Mouse (Mus musculus) kidney, postnatal 0 days (tissue): ENCODE measurements around the gene Sik3. TPM values are rescaled to one million over a fixed set of nuclear protein-coding genes. Genes with fewer than 3 reads are reported as not detected.
A peak's percentile ranks its signal among the peaks of the same experiment; 100 is the strongest.

ENCODE experiments used
- ATAC-seq: fragments of 200-750 bp; cut with Nextera tagmentation; replicated peaks from 2 replicates; pipeline ENCODE4 v1.8.0; 2017; ENCODE audit warnings: low read depth, moderate number of reproducible peaks, moderate TSS enrichment, moderate library complexity; ENCODE audit not compliant: low FRiP score
- DNase-seq: peaks from one replicate; pipeline ENCODE4 v3.0.0-alpha.2; 2016; ENCODE audit warnings: low spot score
- H3K27ac ChIP-seq: fragments of 300-500 bp; sonication (generic); 2 replicates; pipeline ENCODE4 v1.5.1; 2014; ENCODE audit warnings: mild to moderate bottlenecking
- H3K27me3 ChIP-seq: fragments of 300-500 bp; sonication (generic); 2 replicates; pipeline ENCODE4 v1.6.1; 2014; ENCODE audit warnings: low read length, mixed read lengths; ENCODE audit not compliant: insufficient read depth
- H3K36me3 ChIP-seq: fragments of 300-500 bp; sonication (generic); 2 replicates; pipeline ENCODE4 v1.6.1; 2014; ENCODE audit warnings: low read length, mixed read lengths; ENCODE audit not compliant: insufficient read depth
- H3K4me1 ChIP-seq: fragments of 300-500 bp; sonication (generic); replicated peaks from 2 replicates; pipeline ENCODE4 v1.6.1; 2014; ENCODE audit warnings: antibody characterized with exemption, low read length, mixed read lengths; ENCODE audit not compliant: insufficient read depth
- H3K4me2 ChIP-seq: fragments of 300-500 bp; sonication (generic); 2 replicates; pipeline ENCODE4 v1.6.1; 2014; ENCODE audit warnings: mild to moderate bottlenecking, low read length, moderate library complexity, mixed read lengths
- H3K4me3 ChIP-seq: fragments of 300-500 bp; sonication (generic); replicated peaks from 2 replicates; pipeline ENCODE4 v1.5.1; 2014; ENCODE audit warnings: low read depth, low read length
- H3K9ac ChIP-seq: fragments of 300-500 bp; sonication (generic); 2 replicates; pipeline ENCODE4 v1.6.1; 2014; ENCODE audit warnings: low read depth, low read length
- H3K9me3 ChIP-seq: fragments of 300-500 bp; sonication (generic); replicated peaks from 2 replicates; pipeline ENCODE4 v1.6.1; 2016; ENCODE audit warnings: low read length, inconsistent platforms, mixed read lengths
- CTCF ChIP-seq: IDR thresholded peaks from 2 replicates; pipeline ENCODE4 v1.5.1; 2016; ENCODE audit warnings: antibody characterized with exemption, low read depth, mild to moderate bottlenecking, moderate library complexity
- WGBS: fragments of 180-500 bp; shearing (Covaris S2); extraction: QIAGEN DNeasy Blood & Tissue Kit; methylation state at CpG from one replicate; pipeline ENCODE4 v1.1.7; 2014; 5-methylcytosine and 5-hydroxymethylcytosine counted together
- polyA plus RNA-seq: library from polyadenylated mRNA; unstranded; fragments of >200 nt; fragmentation: Nextera tagmentation; extraction: Ambion mirVana; gene quantifications from 2 replicates; pipeline ENCODE4 v1.2.1, GENCODE M21; 2015

The Sik3 gene
- polyA plus RNA-seq, 1 experiment from 2014 or later: 12.5 TPM

DNA sequence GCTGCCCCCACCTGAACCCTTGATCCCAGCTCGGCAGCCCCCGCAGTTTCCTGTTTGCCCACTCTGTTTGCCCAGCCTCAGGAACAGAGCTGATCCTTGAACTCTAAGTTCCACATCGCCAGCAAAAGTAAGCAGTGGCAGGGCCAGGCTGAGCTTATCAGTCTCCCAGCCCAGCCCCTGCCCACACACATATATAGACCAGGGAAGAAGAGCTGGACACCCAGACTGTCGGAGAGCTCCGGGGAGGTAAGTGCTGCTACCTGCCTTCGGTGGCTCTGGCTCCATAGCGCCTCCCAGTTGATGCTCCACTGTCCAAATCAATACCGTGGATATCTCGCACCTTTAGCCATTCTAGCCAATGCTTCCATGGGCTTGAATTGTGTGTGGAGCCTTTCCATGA lies 215.9 kb downstream of the Sik3 start, which contains the start of gene Apoa1:
Apoa1 (plus strand) TSS at position 90 of the 400 bp plus-strand sequence.
- Histone ChIP-seq H3K27ac (no peak within 1 kb of the TSS), H3K9me3 (no peaks in the 10 kb centered on the region), H3K4me3 (no peak within 1 kb of the TSS), H3K4me2 (no peak within 1 kb of the TSS), H3K9ac (no peak within 1 kb of the TSS), H3K36me3 (no peaks in the 10 kb centered on the region), H3K27me3 (no peaks in the 10 kb centered on the region), H3K4me1 (peaks cover 6% of the 10 kb centered on the region; the same call in 1 of the 2 replicates)
- ATAC-seq (no peak), DNase-seq (no peak)
- no peak for TF ChIP-seq CTCF
- 60% methylated on average over 9 of the region's 9 CpGs for WGBS

DNA sequence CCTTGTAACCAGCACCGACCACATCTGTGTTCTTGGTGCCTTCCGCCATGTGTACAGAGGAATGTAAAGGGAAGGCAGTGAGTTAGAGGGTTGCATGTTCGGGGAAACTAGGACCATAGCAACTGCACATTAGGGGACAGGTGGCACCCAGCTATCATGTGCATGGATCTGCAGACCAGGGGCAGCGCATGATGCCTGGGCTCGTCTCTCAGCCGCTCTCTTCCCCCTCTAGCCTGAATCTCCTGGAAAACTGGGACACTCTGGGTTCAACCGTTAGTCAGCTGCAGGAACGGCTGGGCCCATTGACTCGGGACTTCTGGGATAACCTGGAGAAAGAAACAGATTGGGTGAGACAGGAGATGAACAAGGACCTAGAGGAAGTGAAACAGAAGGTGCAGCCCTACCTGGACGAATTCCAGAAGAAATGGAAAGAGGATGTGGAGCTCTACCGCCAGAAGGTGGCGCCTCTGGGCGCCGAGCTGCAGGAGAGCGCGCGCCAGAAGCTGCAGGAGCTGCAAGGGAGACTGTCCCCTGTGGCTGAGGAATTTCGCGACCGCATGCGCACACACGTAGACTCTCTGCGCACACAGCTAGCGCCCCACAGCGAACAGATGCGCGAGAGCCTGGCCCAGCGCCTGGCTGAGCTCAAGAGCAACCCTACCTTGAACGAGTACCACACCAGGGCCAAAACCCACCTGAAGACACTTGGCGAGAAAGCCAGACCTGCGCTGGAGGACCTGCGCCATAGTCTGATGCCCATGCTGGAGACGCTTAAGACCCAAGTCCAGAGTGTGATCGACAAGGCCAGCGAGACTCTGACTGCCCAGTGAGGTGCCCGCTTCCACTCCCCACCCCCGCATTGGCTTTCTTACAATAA lies 217.2 kb downstream of the Sik3 start:
- no peaks in the 10 kb centered on the region for H3K36me3 ChIP-seq
- WGBS: 15% methylated on average over 37 of the region's 37 CpGs
- no peak overlapping the region for H3K27ac ChIP-seq
- ATAC-seq (peak; percentile 88), DNase-seq (peak; percentile 95)
- no peaks in the 10 kb centered on the region for H3K27me3 ChIP-seq
- no peaks in the 10 kb centered on the region for H3K9me3 ChIP-seq
- peak overlapping the region; percentile 47 for H3K9ac ChIP-seq
- peak overlapping the region; percentile 26 for H3K4me3 ChIP-seq
- peaks cover 6% of the 10 kb centered on the region; the same call in 1 of the 2 replicates for H3K4me1 ChIP-seq
- TF ChIP-seq CTCF: peak; percentile 90
- peak overlapping the region; percentile 64 for H3K4me2 ChIP-seq

DNA sequence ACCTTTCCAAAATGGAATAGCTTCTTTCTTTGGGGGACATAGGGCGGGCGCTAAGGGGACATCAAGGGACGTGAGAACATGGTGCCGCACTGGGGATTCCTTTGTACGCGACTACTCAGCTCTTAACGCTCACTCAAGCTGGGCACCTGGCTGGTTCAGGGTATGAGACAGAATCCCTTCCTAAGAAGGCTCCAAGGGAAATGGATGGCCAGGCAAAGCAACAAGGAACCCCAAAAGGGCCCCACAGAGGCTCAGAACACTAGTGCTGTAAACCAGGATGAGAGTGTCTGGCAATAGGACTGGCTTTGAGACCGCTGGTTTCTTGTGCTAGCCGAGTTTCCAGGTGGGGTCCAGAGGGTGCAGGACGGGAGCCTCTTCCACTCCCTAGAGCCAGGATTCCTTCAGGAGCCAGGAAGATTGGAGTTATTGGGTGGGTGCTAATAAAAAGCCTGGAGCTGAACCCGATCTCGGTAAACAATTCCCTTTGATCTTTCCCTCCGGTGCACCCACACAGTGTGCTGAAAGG lies 217.9 kb downstream of the Sik3 start:
- 8% methylated on average over 13 of the region's 13 CpGs for WGBS
- H3K36me3 ChIP-seq: no peaks in the 10 kb centered on the region
- peaks cover 6% of the 10 kb centered on the region; the same call in 1 of the 2 replicates for H3K4me1 ChIP-seq
- DNase-seq (no peak), ATAC-seq (no peak)
- TF ChIP-seq CTCF: no peak
- no peaks in the 10 kb centered on the region for H3K9me3 ChIP-seq
- H3K4me3 ChIP-seq: peak overlapping the region; percentile 26
- peak overlapping the region; percentile 47; the same call in 1 of the 2 replicates for H3K9ac ChIP-seq
- H3K27me3 ChIP-seq: no peaks in the 10 kb centered on the region
- peak overlapping the region; percentile 64 for H3K4me2 ChIP-seq
- no peak overlapping the region for H3K27ac ChIP-seq

DNA sequence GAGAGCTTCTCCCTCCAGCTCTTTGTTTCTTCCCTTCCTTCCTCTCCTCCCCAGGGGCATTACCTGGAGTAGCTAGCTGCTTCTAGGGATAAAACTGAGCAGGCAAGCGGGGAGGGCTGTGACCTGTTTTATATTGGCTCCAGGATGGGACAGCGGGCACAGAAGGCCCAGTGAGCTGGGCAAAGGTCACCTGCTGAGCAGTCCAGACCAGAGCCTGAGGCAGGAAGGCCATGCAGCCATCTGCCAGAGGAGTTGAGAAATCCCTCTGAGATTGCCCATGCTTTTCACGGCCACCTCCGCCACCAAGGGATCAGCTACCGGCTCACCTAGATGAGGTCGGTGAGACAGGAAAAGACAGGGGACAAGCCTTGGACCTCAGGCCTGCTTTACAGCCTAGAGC lies 222.6 kb downstream of the Sik3 start:
- Histone ChIP-seq H3K27me3 (no peaks in the 10 kb centered on the region), H3K4me1 (peaks cover 6% of the 10 kb centered on the region; the same call in 1 of the 2 replicates), H3K27ac (no peak overlapping the region), H3K9me3 (no peaks in the 10 kb centered on the region), H3K9ac (no peak overlapping the region), H3K36me3 (no peaks in the 10 kb centered on the region), H3K4me2 (no peak overlapping the region), H3K4me3 (no peak overlapping the region)
- 68% methylated on average over 6 of the region's 6 CpGs for WGBS
- TF ChIP-seq CTCF: no peak
- no peak for DNase-seq
- no peak for ATAC-seq

DNA sequence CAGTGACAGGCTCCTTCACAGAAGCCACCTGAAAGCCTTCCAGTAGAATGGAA lies 222.8 kb downstream of the Sik3 start, which contains the start of gene Apoc3:
Apoc3 (minus strand) TSS at position 41 of the 53 bp plus-strand sequence.
- Histone ChIP-seq H3K36me3 (no peaks in the 10 kb centered on the region), H3K27me3 (no peaks in the 10 kb centered on the region), H3K4me3 (no peak within 1 kb of the TSS), H3K9ac (no peak within 1 kb of the TSS), H3K4me1 (peaks cover 4% of the 10 kb centered on the region; the same call in 1 of the 2 replicates), H3K27ac (no peak within 1 kb of the TSS), H3K9me3 (no peaks in the 10 kb centered on the region), H3K4me2 (no peak within 1 kb of the TSS)
- no peak for TF ChIP-seq CTCF
- ATAC-seq (no peak), DNase-seq (no peak)

DNA sequence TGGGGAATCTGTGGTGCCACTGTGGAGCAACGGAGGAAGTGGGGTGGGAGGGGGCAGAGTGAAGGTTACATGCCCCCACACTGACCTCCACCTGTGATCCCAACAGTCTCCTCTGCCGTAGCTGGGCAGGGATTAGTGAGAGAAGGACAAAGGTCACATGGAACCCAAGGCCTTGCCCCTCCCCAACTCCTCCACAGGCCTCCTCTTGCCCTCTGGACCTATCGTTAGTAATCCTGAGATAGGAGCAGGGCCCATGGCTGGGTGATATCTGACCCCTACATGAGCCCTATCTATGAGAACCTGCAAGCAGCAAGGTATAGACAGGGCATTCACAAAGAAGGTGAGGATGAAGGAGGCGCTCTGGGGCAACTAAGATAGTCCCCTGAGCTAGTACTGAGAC lies 223.0 kb downstream of the Sik3 start:
- Histone ChIP-seq H3K36me3 (no peaks in the 10 kb centered on the region), H3K27me3 (no peaks in the 10 kb centered on the region), H3K4me3 (no peak overlapping the region), H3K27ac (no peak overlapping the region), H3K9ac (no peak overlapping the region), H3K4me2 (no peak overlapping the region), H3K9me3 (no peaks in the 10 kb centered on the region), H3K4me1 (peaks cover 2% of the 10 kb centered on the region; the same call in 1 of the 2 replicates)
- no peak for TF ChIP-seq CTCF
- ATAC-seq (no peak), DNase-seq (no peak)
- WGBS: 54% methylated on average over 4 of the region's 4 CpGs
